In genomic region chr5:5359915-5360314, GRCm38 (mm10) we compare ENCODE assay signal across 1 mouse cellular context.
TF ChIP-seq lines count a peak whose summit lies in the region.

No protein-coding gene starts in this region.

TF ChIP-seq in CH12.LX, 34 proteins besides CTCF, POLR2A, EP300 and RAD21 (continued from another document):
- peak; percentile 56; the same call in 1 of the 2 replicates for TF ChIP-seq RCOR1 (conservative IDR thresholded peaks at IDR 0.05; ENCODE audit: low read depth, low read length)
- TF ChIP-seq E2F4 (IDR thresholded peaks at IDR 0.05; ENCODE audit: insufficient replicate concordance, low read depth, low read length), result no peak
- peak; percentile 84 for TF ChIP-seq ETS1 (conservative IDR thresholded peaks at IDR 0.05; ENCODE audit: low read depth, low read length)
- no peak for TF ChIP-seq MAFK (IDR thresholded peaks at IDR 0.05; ENCODE audit: insufficient replicate concordance, low read length)
- TF ChIP-seq POLR2AphosphoS2 (IDR thresholded peaks at IDR 0.05; ENCODE audit: low read depth, low read length), result no peak
- no peak for TF ChIP-seq ZC3H11A (IDR thresholded peaks at IDR 0.05; ENCODE audit: low read depth, low read length)
- no peak for TF ChIP-seq CHD1 (IDR thresholded peaks at IDR 0.05; ENCODE audit: low read depth, low read length)
- TF ChIP-seq JUND (conservative IDR thresholded peaks at IDR 0.05; ENCODE audit: low read depth, low read length), result peak; percentile 97
- TF ChIP-seq CHD2 (IDR thresholded peaks at IDR 0.05; ENCODE audit: low read length), result peak; percentile 67; the same call in 1 of the 2 replicates
- no peak; the same call in 1 of the 2 replicates for TF ChIP-seq ELF1 (IDR thresholded peaks at IDR 0.05; ENCODE audit: low read depth, low read length)
- TF ChIP-seq ZKSCAN1 (IDR thresholded peaks at IDR 0.05; ENCODE audit: borderline replicate concordance, low read depth, low read length), result no peak
- peak; percentile 78 for TF ChIP-seq MYC (IDR thresholded peaks at IDR 0.05; ENCODE audit: low read depth, low read length)
- no peak for TF ChIP-seq SIN3A (IDR thresholded peaks at IDR 0.05; ENCODE audit: low read length)
- peak; percentile 97 for TF ChIP-seq JUN (IDR thresholded peaks at IDR 0.05; ENCODE audit: insufficient read depth, low read depth, low read length)
- TF ChIP-seq HCFC1 (IDR thresholded peaks at IDR 0.05; ENCODE audit: low read depth, low read length), result no peak
- TF ChIP-seq IRF4 (IDR thresholded peaks at IDR 0.05; ENCODE audit: low read depth, low read length), result peak; percentile 86; the same call in 1 of the 2 replicates
- TF ChIP-seq MAZ (IDR thresholded peaks at IDR 0.05; ENCODE audit: low read depth, low read length), result 0 out of 2 replicates have a peak, but pooled peaks have one; percentile 32
- no peak for TF ChIP-seq GABPA (IDR thresholded peaks at IDR 0.05; ENCODE audit: insufficient replicate concordance, low read depth, low read length)
- no peak; the same call in 1 of the 2 replicates for TF ChIP-seq SMC3 (IDR thresholded peaks at IDR 0.05; ENCODE audit: low read depth, low read length)
- peak; percentile 96 for TF ChIP-seq BHLHE40 (IDR thresholded peaks at IDR 0.05; ENCODE audit: low read depth, low read length)
- TF ChIP-seq TCF12 (IDR thresholded peaks at IDR 0.05; ENCODE audit: low read depth, low read length), result peak; percentile 54
- TF ChIP-seq KAT2A (IDR thresholded peaks at IDR 0.05; ENCODE audit: insufficient replicate concordance, low read length), result no peak
- TF ChIP-seq MAX (IDR thresholded peaks at IDR 0.05; ENCODE audit: low read length), result no peak; the same call in 1 of the 2 replicates
- peak; percentile 91 for TF ChIP-seq ZNF384 (IDR thresholded peaks at IDR 0.05; ENCODE audit: low read depth, low read length)
TF ChIP-seq in CH12.LX: peak in this region for 12.
